Mouse (Mus musculus) liver, postnatal 0 days (tissue): Measurements from ENCODE around the gene Lingo3.

Source experiments
- CTCF ChIP-seq: sonication (generic); IDR thresholded peaks from 2 replicates; pipeline ENCODE4 v1.5.1; 2016; ENCODE audit warnings: antibody characterized with exemption, low read depth
- EP300 ChIP-seq: IDR thresholded peaks from 2 replicates; pipeline ENCODE4 v1.6.1; 2016; ENCODE audit warnings: antibody characterized with exemption, low read depth, mild to moderate bottlenecking

- TF ChIP-seq EP300, result no peak
- no peak for TF ChIP-seq CTCF
Observed at GRCm38 (mm10) chr10:80787517-80787916, 56.3 kb downstream of the Lingo3 start.
